Mouse (Mus musculus): ENCODE measurements around the gene Mup15.
"Not testable (repeated sequence)": the region's sequence is repeated elsewhere in the genome, so short reads cannot be mapped to it uniquely, and the experiment has no call there.

The Mup15 gene

GRCm38 (mm10) chr4:61439643-61440042, at the start of gene Mup15:
Gene Mup15, minus strand, starts transcription at chr4:61439743.
- DNase-seq = not testable (repeated sequence)
